Mouse (Mus musculus) right cerebral cortex, postnatal 14 days (tissue): Measurements from ENCODE around the gene Zfp839.

Experiments used
- DNase-seq: peaks from one replicate; pipeline ENCODE4 v3.0.0; 2022

Gene Zfp839

DNA sequence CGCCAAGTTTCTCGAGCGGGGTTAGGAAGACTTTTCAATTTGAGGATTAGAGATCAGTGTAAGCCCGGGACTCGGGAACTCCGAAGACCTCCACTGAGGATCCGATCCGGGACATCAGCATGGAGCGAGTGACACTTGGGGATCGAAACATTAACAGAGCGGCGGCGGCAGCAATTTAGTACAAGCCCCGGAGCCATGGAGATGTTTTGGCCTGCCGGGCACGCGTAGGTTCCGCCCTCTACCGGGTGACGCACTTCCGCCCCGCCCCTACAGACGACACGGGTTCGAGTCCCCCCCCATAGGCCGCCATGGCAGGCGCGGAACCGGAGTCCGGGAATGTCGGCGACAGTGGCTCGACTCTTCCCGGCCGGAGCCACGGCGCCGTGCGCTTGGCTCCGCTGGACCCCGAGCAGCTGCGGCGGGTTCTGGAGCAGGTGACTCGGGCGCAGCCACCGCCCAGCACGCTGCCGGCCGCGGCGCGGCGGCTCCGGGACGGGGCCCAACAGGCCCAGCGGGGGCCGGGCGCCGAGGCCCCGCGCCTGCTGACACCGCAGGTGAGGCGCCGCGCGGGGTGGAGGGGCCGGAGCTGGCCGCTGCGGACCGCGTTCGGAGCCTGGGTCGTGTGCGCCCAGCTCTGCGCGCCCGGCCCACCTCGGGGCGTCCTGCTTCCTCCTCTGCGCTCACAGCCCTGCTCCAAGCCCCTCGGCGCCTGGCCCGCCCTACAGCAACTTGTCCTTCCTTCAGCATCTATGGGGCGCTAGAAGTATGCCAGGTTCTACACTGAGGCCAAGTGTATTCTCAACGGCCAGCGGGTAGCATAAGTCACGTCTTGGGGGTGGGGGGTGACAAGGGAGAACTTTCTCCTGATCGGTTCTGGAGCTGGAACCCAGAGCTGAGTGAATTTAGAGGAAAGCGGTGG, at the start of gene Zfp839:
Zfp839 (plus strand) TSS at position 244 of the 919 bp plus-strand sequence.
- DNase-seq, result peak; percentile 87

DNA sequence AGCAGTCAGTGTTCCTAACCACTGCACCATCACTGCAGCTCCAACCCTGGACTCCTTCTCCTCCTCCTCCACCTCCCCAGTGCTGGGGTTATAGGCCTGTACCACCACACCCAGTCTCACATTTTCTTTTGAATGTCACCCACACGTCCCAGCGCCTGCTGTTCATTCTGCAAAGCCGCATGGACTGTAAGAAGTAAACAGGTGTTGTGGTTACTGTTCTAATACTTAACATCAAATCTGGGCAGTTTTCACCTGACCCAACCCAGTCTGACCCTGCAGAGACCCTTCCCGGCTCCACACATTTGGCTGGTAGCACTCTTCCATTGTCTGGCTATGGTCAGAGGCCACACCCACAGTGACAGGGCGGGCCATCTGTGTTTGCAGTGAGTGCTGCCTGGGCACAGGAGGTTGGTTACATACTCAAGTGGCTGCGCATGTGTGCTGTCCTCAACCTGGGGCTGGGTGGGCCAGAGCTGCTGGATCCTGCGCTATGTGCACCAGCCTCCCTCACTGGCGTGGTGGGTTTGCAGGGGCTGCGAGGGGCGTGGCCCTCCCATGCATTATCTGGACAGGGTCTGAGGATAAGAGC, 48.1 kb upstream of the Zfp839 start:
- no peak for DNase-seq

DNA sequence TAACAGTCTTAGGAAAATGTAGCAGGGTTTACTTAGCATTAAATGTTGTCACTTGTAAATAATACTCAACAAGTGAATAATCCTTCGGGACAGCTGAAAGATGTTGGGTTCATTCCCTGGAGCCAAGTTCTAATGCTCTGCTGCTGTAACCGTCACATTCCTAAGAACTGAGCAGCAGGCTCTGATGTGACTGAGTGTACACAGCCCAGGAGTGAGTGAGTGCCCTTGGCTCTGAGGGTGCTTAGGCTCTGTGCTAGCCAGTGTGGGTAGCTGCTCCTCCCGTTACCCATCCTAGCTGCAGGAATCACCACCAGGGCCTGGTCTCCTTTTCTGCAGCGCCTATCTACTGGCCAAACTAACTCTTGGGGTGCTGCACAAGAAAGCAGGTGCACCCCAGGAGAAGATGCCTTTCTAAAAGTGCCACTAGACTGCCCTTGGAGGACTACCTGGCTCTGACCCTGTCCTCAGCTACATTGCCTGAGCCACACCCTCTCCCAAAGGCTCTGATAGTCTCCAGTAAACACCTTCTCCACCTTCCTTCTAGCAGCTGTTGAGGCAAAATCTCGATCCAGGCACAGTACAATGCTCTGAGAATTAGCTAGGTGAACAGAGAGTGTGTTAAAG, 47.3 kb upstream of the Zfp839 start:
- DNase-seq, result no peak

GRCm38 (mm10) chr12:110804261-110804660, 45.8 kb upstream of the Zfp839 start:
- DNase-seq, result no peak

GRCm38 (mm10) chr12:110806301-110806970, 43.6 kb upstream of the Zfp839 start:
- peak; percentile 26 for DNase-seq

DNA sequence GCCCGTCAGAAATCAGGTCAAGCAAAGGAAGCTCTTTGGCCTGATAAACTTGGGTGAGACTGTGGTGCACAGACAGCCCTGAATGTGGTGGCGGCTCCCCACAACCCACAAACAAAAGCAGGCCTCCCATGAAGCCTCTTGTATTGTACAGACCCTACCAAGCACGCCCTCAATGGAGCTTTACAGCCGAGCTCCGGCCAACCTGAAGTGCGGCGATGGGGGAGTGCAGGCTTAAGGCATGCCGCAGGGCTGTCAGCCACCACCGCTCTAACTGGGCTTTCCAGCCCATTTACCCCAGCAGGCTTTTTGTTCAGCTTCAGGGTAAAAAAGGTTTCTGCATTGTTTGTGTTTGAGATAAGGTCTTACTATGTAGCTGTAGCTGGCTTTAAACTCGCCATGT, 41.6 kb upstream of the Zfp839 start:
- no peak for DNase-seq

GRCm38 (mm10) chr12:110808848-110809247, 41.2 kb upstream of the Zfp839 start:
- no peak for DNase-seq

GRCm38 (mm10) chr12:110813132-110813531, 36.9 kb upstream of the Zfp839 start:
- no peak for DNase-seq

DNA sequence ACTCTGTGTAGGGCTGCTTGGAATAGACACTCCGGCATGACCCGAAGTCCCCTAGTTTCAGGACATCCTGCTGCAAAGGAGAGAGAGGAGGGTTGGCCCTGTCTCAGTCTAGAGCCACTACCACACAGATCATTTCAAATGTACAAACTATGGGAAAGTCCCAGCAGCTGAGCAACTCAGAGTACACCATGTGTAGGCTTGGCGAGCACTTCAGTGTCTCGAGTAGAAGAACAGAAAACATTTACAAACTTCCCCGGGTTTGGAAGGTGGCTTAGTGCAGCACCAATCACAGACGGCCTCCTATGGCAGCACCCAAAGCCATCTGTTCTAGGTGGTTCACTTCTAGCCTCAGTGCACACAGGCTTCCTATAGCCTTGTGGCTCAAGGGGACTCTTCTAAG, 36.4 kb upstream of the Zfp839 start:
- no peak for DNase-seq

DNA sequence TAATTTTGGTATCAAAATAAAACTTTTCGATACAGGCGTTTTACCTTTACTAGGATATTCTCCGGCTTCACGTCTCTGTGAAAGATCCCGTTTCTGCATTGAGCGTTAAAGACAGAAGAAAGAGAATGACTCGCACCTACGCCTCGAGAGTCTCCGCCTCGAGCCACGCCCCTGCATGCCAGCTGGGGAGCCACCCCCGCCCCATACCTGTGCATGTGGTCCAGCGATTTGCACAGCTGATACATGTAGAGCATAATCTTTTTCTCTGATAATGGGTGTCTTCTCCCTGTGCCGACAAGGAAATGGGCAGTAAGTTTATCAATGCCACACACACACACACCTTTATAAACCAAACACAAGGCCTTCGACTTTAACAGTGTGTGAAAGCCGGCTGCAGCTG, 35.1 kb upstream of the Zfp839 start:
- no peak for DNase-seq

DNA sequence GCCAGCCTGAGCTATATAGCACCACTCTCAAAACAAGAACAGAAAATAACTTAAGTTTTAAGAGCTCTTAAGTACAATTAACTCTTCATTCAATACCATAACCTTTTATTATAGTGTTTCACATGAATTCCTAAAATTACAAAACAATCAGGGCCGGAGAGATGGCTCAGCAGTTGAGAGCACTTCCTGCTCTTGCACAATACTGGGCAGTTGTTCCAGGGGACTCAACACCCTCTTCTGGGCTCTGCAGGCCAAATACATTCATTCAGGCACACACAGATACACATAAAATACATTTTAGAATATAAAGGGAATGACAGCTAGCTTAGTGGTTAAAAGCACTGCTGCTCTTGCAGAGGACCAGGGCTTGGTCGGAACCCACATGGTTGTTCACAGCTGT, 33.2 kb upstream of the Zfp839 start:
- DNase-seq, result no peak

DNA sequence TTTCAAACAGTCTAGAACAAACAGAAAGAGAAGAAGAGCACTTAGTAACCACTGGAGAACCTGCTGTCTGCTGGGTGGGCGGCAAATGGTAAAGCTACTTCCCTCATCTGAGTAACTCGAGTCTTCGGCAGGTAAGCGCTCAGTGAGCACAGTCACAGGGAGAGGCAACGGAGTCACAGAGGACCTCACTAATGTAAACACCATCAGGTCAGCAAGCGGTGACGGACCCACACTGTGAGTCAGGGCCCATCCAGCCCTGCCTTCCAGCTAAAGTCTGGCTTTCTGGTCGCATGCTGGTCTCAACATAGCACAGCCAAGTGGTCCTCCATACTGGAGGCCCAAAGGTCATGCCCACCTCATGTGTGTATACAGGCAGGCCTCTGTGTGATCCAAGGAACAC, 30.7 kb upstream of the Zfp839 start:
- no peak for DNase-seq

DNA sequence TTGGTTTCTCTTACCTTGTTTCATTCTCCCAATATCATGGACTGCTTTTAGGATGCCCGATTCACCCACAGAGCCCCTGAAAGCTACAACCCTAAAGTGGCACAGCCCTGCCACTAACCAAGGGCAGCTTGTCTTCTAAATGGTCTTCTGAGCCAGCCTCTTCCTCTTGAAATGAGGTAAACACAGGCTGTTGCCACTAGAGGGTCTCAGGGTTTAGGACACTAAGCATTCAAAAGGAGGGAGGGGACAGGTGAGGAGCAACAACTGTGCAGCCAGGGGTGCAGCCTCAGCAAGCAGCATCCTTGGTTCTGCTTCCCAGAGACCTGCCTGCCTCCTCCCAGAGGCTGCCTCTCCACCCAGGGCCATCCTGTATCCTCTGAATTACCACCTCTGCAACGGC, 28.3 kb upstream of the Zfp839 start:
- no peak for DNase-seq

DNA sequence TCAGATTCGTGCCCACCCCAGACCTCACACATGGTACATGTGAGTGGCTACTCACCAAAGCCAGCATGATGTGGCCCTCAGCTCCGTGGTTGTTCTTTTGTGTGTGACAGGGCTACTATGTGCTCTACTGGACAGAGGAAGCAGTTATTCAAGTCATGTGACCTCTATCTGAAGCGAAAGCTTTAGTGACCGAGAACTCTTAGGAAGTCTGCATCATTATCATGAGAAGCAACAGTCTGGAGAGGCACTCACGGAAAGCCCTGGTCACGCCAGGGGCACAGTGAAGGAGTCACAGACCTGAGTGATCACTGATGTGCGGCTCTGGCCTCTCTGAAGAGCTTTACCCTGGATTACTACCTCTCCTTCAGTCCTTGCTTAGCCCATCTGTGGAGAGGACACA, 27.7 kb upstream of the Zfp839 start:
- DNase-seq, result no peak

DNA sequence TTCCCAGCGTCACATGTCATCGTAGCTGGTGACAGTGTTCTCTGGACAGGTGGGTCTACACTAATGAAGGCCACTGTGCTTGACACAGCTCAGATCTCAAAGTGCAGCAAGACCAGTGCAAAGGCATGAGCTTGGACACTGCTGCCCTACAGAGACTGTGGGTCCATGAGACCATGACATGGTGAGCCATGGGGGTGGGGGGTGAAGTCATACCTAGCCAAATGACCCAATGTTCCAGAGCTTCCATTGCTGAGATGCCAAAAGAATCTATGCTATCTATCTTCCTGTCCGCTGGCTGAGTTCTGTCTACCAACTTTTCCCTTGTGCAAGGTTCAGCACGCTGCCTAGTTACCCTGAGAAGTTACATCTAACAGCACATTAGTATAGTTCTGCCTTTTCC, 21.1 kb upstream of the Zfp839 start:
- no peak for DNase-seq

DNA sequence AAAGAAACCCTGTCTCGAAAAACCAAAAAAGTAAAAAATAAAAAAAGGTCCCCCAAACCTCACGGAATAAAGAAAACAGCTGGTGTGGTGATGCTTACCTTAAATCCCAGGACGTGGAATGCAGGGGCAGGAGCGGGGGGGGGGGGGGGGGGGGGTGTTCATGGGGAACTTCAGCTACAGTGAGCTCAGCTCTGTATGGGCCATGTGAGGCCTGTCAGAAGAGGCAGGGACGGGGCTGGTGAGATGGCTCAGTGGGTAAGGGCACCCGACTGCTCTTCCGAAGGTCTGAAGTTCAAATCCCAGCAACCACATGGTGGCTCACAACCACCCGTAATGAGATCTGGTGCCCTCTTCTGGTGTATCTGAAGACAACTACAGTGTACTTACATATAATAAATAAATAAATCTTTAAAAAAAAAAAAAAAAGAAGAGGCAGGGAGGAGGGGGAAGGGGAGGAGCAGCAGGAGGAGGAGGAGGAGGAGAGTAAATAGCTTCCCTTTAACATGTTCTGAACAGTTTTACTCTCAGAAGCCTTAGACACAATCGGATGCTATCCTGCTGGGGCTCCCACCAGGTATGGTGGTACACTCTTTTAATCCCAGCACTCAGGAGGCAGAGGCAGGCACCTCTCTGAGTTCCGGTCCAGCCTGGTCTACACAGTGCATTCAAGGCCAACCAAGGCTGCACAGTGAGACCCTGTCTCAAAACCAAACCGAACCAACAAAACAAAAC, 19.6 kb upstream of the Zfp839 start:
- no peak for DNase-seq

- DNase-seq, result no peak
These were observed 14.9 kb upstream of the Zfp839 start for GRCm38 (mm10) chr12:110835182-110835581.

DNA sequence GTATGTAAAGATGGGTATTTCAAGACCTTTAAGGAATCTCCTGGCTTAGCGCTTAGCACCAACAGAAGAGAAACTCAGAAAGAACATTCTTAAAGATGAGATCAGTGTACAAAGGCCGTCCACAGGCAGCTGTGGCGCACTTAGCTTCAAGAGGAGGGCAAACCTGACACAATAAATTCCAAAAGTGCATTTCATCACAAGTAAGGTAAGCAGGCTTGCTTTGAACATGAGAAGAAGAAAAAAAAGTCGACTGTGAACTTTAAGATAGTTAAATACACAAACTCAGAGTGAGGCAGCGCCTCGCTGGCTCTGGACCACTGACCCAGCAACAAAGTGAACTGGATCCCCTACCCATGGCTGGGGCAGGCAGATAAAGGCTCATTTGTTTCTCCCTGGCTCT, 13.3 kb upstream of the Zfp839 start:
- DNase-seq, result no peak

DNA sequence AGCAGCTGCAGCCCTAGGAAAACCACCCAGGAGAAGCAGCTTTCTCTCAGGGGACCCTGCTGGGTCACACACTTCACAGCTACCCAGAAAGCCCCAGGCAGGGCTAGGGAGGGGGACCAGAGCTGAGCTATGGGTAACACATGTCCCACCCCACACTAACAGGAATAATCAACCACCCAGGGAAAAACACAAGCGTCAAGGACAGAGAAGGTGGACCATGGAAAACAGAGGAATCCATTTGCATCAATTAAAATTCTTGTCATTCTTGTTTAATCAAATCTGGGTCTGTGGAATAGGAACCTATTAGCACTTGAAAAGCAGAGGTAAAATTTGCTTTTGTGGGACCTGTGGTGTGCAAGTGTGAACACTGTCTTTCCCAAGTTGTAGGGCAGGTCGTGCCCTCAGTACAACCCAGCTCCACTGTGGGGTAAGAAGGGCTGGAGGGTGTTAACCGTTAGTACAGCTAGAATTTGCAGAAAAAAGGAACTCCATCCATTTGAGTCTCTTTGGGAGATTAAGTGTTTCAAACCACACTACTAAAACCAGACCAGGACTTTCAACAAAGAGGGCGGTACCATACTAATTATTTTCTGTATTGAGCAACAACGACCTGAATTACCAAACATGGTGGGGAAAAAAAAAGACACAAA, 12.7 kb upstream of the Zfp839 start:
- DNase-seq, result no peak

GRCm38 (mm10) chr12:110837850-110838249, 12.2 kb upstream of the Zfp839 start:
- DNase-seq, result no peak

DNA sequence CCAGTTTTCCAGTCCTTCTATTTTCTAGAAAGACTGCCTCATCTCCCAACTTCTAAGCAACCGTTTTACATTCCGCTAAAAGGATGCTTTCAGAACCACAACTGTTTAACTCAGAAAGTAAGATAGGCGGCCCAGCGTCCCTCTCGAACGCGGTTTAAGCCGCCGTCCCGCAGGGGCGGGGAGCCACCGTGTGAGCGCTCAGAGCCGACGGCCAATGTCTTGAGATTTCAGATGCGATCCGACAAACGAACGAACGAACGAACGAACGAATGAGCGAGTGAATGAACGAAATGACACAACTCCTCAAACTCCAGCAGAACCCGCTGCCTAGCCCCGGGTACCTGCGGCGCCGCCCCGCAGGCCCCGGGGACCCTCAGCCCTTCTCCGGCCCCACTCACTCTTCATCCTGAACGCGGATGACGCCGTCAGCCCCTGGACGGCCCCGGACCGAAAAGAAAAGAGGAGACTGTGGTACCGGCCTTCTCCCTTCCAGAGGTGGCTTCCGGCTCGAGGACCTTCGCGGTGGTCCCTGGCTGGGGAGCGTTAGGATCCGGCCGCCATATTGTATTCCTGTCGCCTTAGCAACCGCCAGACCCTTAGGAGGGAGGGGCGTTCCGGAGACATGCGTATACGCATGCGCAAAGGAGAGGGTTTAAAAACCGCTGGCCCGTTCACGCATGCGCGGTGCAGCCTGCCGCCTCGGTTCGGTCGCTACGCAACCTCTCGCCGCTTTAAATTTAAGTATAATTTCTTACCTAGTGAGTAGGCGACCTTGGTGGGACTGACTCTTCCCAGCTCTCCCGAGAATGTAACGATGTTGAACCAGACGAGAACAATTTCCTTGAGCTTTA, 9.5 kb upstream of the Zfp839 start, which contains the start of gene Mok:
Mok (minus strand) TSS at position 592 of the 851 bp plus-strand sequence.
- DNase-seq, result peak; percentile 97
